Mouse (Mus musculus) embryonic facial prominence, embryonic 12.5 days (tissue): ENCODE measurements at regions not wholly inside any gene's neighbourhood (a gene's known extent, or its start where the extent isn't known, plus 50 kb on each side); places are given as distances from the start of the nearest gene placed in this dataset.

ENCODE experiments used
- ATAC-seq: fragments of 200-750 bp; cut with Nextera tagmentation; 2 replicates; pipeline ENCODE4 v1.8.0; 2017; ENCODE audit not compliant: insufficient number of reproducible peaks, insufficient read depth, low FRiP score, low TSS enrichment
- H3K27ac ChIP-seq: fragments of 300-500 bp; sonication (generic); 2 replicates; pipeline ENCODE4 v1.5.1; 2016; ENCODE audit warnings: mild to moderate bottlenecking
- H3K27me3 ChIP-seq: fragments of 300-500 bp; sonication (generic); 2 replicates; pipeline ENCODE4 v1.6.1; 2016; ENCODE audit warnings: mild to moderate bottlenecking, moderate library complexity
- H3K36me3 ChIP-seq: fragments of 300-500 bp; sonication (generic); 2 replicates; pipeline ENCODE4 v1.6.1; 2016; ENCODE audit warnings: mild to moderate bottlenecking
- H3K4me1 ChIP-seq: fragments of 300-500 bp; sonication (generic); 2 replicates; pipeline ENCODE4 v1.6.1; 2016
- H3K4me2 ChIP-seq: fragments of 300-500 bp; sonication (generic); replicated peaks from 2 replicates; pipeline ENCODE4 v1.6.1; 2016; ENCODE audit warnings: mild to moderate bottlenecking, moderate library complexity
- H3K4me3 ChIP-seq: fragments of 300-500 bp; sonication (generic); 2 replicates; pipeline ENCODE4 v1.5.1; 2016; ENCODE audit warnings: mild to moderate bottlenecking
- H3K9ac ChIP-seq: fragments of 300-500 bp; sonication (generic); 2 replicates; pipeline ENCODE4 v1.6.1; 2016; ENCODE audit warnings: mild to moderate bottlenecking, moderate library complexity
- H3K9me3 ChIP-seq: fragments of 300-500 bp; sonication (generic); 2 replicates; pipeline ENCODE4 v1.6.1; 2016; ENCODE audit warnings: mild to moderate bottlenecking, moderate library complexity
- WGBS: fragments of 180-500 bp; shearing (Covaris S2); methylation state at CpG from one replicate; pipeline ENCODE4 v1.1.7; 2016; 5-methylcytosine and 5-hydroxymethylcytosine counted together

DNA sequence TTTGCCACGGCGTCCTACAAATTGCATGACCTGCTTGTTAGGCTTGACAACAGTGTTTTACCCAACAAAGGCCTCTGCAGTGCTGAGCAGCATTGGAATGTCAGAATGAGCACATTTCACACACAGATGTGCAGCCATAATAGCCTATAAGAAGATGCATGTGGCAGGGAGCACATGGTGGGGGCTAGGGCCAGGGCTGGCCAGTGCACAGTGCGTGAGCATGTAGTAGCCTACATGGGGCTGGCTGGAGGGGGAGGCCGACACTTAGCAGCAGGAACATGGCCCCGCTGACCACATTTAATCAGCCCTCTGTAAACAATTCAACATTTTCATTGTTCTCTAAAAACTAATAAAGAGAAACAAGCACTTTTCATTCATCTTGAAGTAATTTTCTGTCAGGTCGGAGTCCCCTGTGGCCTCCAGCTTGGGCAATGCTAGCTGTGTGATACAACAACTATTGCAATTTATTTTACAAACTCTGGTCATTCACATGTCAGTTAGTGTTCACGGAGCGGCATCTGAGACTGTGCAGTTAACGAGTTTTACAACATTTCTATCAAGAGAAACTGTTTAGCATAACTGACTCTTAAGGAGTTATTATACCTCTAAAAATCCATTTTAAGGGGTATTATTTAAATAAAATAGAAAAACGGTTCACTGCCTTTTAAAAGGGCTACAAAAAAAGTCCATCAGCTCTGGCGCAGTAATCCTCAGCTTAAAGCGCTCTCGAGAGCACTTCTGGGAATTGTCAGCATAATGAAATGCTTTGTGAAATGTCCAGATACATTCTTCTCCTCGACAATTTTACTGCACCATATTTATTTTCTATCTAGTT is 246.6 kb upstream of the Nr2f1 start:
- WGBS: 48% methylated on average over 14 of the region's 14 CpGs
- Histone ChIP-seq H3K4me3 (no peak overlapping the region), H3K4me1 (peaks cover 15% of the 10 kb centered on the region; the same call in 1 of the 2 replicates), H3K27me3 (no peaks in the 10 kb centered on the region), H3K36me3 (no peaks in the 10 kb centered on the region), H3K4me2 (no peak overlapping the region), H3K9me3 (no peaks in the 10 kb centered on the region), H3K9ac (no peak overlapping the region), H3K27ac (no peak overlapping the region)
- peak; percentile 97 for ATAC-seq

DNA sequence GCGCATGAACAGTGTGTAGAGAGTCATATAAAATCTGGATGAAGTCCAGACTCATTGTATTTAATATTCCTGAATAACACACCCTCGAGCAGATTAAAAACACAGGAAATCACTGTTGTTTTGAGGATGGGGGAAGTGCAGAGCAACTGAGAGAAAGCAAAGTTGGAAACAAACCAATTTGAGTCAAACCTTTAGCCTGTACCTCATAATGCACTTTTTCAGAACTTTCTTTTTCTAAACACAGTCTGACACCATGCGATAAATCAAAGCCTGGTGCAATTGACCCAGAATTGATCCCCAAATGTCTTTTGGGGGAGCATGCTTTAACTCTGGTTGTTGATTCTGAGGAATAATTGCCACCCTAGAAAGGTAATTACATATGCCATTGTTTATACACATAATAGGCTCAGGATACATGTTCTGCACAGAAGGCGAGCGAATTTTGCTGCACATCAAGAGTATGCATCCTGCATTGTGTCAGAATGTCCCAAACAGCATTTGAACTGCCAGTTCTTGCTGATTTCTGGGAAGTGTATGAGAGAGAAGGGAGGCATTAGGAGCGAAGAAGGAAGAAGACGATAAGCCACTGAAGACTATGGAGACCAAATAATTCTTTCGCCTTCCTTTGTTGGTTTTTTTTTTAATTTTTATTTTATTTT is 245.3 kb upstream of the Nr2f1 start:
- Histone ChIP-seq H3K27me3 (no peaks in the 10 kb centered on the region), H3K4me2 (no peak overlapping the region), H3K9ac (no peak overlapping the region), H3K4me3 (no peak overlapping the region), H3K4me1 (peaks cover 15% of the 10 kb centered on the region; the same call in 1 of the 2 replicates), H3K9me3 (no peaks in the 10 kb centered on the region), H3K36me3 (no peaks in the 10 kb centered on the region), H3K27ac (no peak overlapping the region)
- 65% methylated on average over 8 of the region's 8 CpGs for WGBS
- ATAC-seq: no peak

DNA sequence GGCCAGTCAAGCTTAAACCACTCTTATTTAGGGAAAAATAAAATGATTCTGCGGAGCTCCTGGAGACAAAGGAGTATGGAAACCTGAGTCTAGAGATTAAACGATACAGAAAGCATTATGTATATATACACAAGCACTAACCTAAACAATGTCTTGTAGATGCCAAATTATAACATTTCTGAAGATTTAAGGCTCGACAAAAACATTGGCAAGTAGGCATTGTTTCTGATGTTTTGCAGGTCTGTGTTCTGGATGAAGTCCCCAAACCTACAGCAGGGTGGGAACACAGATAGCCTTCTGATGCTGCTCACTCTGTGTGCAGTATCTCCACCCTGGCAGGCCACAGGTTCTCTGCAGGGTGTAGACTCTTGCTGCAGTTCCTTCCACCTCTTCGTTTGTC is 228.9 kb upstream of the Nr2f1 start:
- Histone ChIP-seq H3K4me3 (no peak overlapping the region), H3K4me1 (peaks cover 12% of the 10 kb centered on the region), H3K36me3 (no peaks in the 10 kb centered on the region), H3K27ac (no peak overlapping the region), H3K9ac (no peak overlapping the region), H3K4me2 (no peak overlapping the region), H3K9me3 (no peaks in the 10 kb centered on the region), H3K27me3 (no peaks in the 10 kb centered on the region)
- 58% methylated on average over 4 of the region's 4 CpGs for WGBS
- ATAC-seq: no peak

DNA sequence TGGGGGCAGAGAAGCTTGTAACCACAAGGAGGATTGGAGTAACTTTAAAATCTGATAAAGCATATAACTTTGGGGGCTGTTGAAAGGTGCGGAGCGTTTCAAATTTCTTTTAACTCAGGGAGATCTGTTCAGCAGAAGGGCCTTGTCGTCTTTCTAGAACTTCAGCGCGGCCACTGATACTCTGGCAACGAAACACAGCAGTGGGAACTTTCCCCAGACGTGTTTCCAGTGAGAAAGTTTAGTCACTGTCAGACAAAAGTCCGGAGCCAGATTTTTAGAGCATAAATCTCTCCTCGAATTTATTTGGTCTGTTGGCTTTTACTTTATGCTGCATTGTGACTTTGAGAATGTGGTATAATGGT is 228.5 kb upstream of the Nr2f1 start:
- peak overlapping the region; percentile 15; the same call in 1 of the 2 replicates for H3K4me3 ChIP-seq
- H3K36me3 ChIP-seq: no peaks in the 10 kb centered on the region
- ATAC-seq: 0 out of 2 replicates have a peak, but pooled peaks have one; percentile 4
- WGBS: 10% methylated on average over 9 of the region's 9 CpGs
- no peak overlapping the region for H3K9ac ChIP-seq
- H3K27ac ChIP-seq: peak overlapping the region; percentile 57; the same call in 1 of the 2 replicates
- peak overlapping the region; percentile 46 for H3K4me2 ChIP-seq
- no peaks in the 10 kb centered on the region for H3K9me3 ChIP-seq
- H3K27me3 ChIP-seq: no peaks in the 10 kb centered on the region
- H3K4me1 ChIP-seq: peaks cover 12% of the 10 kb centered on the region

DNA sequence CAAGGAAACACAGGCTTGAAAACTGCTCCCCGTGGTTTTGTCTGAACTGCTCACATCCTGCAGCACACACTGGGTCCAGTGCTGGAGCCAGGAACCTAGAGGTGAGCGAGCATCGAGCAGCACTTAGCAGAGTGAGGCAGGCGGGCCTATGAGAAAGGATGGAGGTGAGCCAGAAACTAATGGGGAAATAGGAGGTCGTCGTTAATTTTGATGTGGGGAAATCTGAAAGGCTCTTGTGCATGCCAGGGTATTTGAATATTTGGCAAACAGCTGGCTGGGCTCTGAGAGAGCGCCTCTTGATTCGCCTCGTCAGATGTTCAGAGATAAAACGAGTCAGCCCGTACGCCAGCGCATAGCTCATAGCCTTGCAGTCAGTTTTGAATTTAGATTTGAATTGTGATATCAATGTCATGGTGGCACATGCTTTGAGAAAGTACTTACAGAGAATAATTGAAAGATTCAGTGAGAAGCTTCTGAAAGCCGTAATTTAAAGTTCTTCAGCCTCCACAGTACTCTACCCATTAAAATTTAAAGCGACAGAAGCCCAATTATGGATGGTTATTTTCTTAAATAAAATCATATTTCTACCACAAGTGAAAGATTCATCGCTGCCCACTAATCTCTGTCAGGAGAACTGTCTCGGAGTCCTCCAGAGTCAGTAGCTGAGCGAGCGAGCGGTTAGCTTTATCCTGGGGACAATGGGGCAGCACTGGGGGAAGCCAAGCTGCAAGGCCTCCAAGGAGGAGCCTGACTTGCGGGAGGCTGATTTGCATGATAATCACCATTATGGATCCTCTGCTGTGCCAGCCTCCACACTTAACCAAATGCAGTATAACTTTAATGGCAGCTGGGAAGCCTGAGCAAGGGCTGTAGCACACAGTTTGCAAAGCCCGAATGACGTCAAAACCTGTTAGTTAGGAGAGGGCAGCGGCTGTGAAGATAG is 227.9 kb upstream of the Nr2f1 start:
- no peaks in the 10 kb centered on the region for H3K27me3 ChIP-seq
- peak; percentile 72 for ATAC-seq
- WGBS: 12% methylated on average over 24 of the region's 24 CpGs
- H3K36me3 ChIP-seq: no peaks in the 10 kb centered on the region
- no peak overlapping the region for H3K9ac ChIP-seq
- H3K4me1 ChIP-seq: peaks cover 12% of the 10 kb centered on the region
- peak overlapping the region; percentile 60; the same call in 1 of the 2 replicates for H3K27ac ChIP-seq
- no peaks in the 10 kb centered on the region for H3K9me3 ChIP-seq
- H3K4me3 ChIP-seq: peak overlapping the region; percentile 15; the same call in 1 of the 2 replicates
- peak overlapping the region; percentile 46 for H3K4me2 ChIP-seq

DNA sequence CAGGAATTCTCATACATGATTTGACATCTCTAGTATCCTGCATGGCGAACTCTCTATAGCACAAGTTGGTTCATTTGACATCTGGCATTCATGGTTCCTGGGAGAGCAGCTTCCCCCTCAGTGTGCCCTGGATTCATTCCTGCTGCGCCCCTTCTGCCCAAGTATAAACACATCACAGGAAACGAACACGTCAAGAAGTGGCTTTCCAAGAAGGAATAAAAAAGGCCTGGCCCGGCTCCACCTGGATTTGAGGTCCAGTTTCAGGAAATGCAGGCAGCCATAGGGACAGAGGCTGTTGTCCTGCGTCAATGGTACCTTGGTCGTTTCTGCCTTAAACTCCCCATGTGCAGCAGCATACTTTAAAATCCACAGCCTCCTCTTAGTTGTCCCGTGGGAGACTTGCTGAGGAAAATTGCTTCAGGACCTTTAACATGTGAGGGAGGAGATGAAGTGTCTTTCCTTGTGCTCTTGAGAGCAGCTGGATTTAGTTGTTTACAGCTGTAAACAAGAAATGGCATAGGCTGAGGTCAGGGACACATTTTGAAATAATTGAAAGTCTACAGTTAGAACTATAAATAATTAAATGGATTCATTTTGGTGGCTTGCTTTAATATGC is 226.9 kb upstream of the Nr2f1 start:
- no peak for ATAC-seq
- 17% methylated on average over 8 of the region's 8 CpGs for WGBS
- H3K4me1 ChIP-seq: peaks cover 12% of the 10 kb centered on the region
- H3K9ac ChIP-seq: no peak overlapping the region
- H3K27me3 ChIP-seq: no peaks in the 10 kb centered on the region
- no peak overlapping the region for H3K4me3 ChIP-seq
- no peaks in the 10 kb centered on the region for H3K36me3 ChIP-seq
- H3K4me2 ChIP-seq: no peak overlapping the region; the same call in 1 of the 2 replicates
- peak overlapping the region; percentile 20; the same call in 1 of the 2 replicates for H3K27ac ChIP-seq
- no peaks in the 10 kb centered on the region for H3K9me3 ChIP-seq

DNA sequence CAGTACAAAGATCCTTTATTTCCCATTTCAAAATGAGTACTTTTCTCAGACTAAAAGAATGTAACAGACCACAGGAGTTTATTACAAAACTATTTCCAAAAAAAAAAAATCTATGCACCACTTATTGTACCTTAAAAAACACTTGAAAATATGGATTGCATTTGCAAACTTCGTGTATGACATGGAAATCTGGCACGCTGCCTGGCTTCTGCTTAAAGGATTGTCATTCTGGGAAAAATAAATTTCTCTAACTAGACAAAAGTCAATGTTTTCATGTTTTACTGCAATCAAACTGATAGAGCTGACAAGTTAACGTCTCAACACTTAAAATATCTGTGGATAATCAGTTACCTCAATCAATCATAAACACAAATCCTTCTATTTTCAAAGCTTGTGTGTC is 205.5 kb upstream of the Nr2f1 start:
- ATAC-seq: no peak
- H3K9ac ChIP-seq: no peak overlapping the region
- no peak overlapping the region for H3K4me2 ChIP-seq
- no peak overlapping the region for H3K27ac ChIP-seq
- 51% methylated on average over 3 of the region's 3 CpGs for WGBS
- no peaks in the 10 kb centered on the region for H3K4me1 ChIP-seq
- no peaks in the 10 kb centered on the region for H3K36me3 ChIP-seq
- no peaks in the 10 kb centered on the region for H3K9me3 ChIP-seq
- no peaks in the 10 kb centered on the region for H3K27me3 ChIP-seq
- no peak overlapping the region for H3K4me3 ChIP-seq

DNA sequence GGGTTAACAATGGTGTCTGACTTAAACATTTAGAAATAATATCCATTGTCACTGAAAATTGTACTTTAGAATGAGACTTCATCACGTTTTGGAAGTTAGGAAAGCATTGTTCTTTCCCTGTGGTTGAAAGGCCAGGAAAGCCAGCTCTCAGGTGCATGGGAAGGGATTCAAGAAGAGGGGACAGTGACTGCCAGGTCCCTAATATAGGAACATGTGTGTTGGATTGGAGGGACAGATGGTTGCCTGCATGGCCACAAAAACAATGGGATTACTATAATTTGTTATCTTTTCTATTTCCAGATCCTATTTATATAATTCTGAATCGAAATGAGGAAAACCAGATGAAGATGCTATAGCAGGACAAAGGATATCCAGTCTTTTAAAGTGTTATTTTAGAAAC is 184.2 kb upstream of the Nr2f1 start:
- 68% methylated on average over 2 of the region's 2 CpGs for WGBS

DNA sequence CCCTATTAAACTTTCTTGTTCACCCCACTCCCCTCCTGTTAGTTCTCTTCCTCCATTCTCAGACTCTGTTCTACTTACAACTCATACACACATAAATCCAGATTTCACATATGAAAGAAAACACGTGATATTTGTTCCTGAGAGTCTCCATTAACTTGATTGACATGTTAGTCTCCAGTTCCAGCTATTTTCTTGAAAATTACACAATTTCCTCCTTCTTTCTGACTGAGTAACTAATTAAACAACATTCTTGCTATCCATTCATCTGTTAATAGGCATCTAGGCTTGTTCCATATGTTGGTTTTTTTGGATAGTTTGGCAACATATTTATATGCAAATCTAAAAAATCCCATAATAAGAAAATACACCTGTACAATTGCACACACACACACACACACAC is 161.7 kb upstream of the Nr2f1 start:
- H3K36me3 ChIP-seq: no peaks in the 10 kb centered on the region
- no peaks in the 10 kb centered on the region for H3K27me3 ChIP-seq
- no peak overlapping the region for H3K4me3 ChIP-seq
- 71% methylated on average over 1 of the region's 1 CpGs for WGBS
- H3K9ac ChIP-seq: no peak overlapping the region
- no peak for ATAC-seq
- H3K27ac ChIP-seq: no peak overlapping the region
- no peaks in the 10 kb centered on the region for H3K4me1 ChIP-seq
- no peaks in the 10 kb centered on the region for H3K9me3 ChIP-seq
- H3K4me2 ChIP-seq: no peak overlapping the region

More for the DNA sequence above, 184.2 kb upstream of the Nr2f1 start:
- H3K4me3 ChIP-seq: no peak overlapping the region
- no peaks in the 10 kb centered on the region for H3K36me3 ChIP-seq
- H3K9me3 ChIP-seq: no peaks in the 10 kb centered on the region
- no peaks in the 10 kb centered on the region for H3K4me1 ChIP-seq
- H3K27me3 ChIP-seq: no peaks in the 10 kb centered on the region
- no peak overlapping the region for H3K9ac ChIP-seq
- ATAC-seq: no peak
- H3K27ac ChIP-seq: no peak overlapping the region
- H3K4me2 ChIP-seq: no peak overlapping the region

DNA sequence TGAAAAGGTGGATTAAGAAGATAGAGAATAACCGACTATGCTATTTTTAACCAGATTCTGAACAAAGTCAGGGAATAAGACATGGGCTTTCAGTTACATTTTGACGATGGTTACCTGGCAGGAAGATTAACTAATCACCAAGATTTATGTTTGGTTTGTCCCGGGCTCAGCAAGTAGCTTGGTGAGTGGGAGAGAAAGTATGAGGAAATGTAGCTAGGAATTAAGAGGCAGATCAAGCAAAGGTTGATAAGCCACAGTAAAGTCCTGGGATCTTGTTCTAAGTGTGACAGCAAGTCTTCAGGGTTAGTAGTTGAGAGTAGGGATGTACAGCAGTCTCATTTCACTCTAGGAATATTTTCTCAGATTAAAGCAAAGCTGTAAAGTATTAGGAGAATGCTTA is 149.3 kb upstream of the Nr2f1 start:
- Histone ChIP-seq H3K9ac (no peak overlapping the region), H3K36me3 (no peaks in the 10 kb centered on the region), H3K4me2 (no peak overlapping the region), H3K27me3 (no peaks in the 10 kb centered on the region), H3K27ac (no peak overlapping the region), H3K4me1 (no peaks in the 10 kb centered on the region), H3K4me3 (no peak overlapping the region), H3K9me3 (no peaks in the 10 kb centered on the region)
- no peak for ATAC-seq
- 73% methylated on average over 3 of the region's 3 CpGs for WGBS
